Mouse (Mus musculus) bone marrow, adult 2 months (tissue): ENCODE results near the gene Rps6ka1. TPM values are rescaled to one million over a fixed set of nuclear protein-coding genes. Genes with fewer than 3 reads are reported as not detected.

Source experiments
- H3K27ac ChIP-seq: fragments of 200-500 bp; 2 replicates; pipeline ENCODE4 v1.5.1; 2012; ENCODE audit warnings: low read depth, mild to moderate bottlenecking, control low read depth, inconsistent platforms, low read length; ENCODE audit not compliant: control insufficient read depth, poor library complexity, insufficient read depth
- H3K4me1 ChIP-seq: fragments of 200-500 bp; 2 replicates; pipeline ENCODE4 v1.6.1; 2011; ENCODE audit warnings: low read length; ENCODE audit not compliant: control insufficient read depth, insufficient read depth
- H3K4me3 ChIP-seq: fragments of 200-500 bp; replicated peaks from 2 replicates; pipeline ENCODE3; 2011; ENCODE audit warnings: mild to moderate bottlenecking, low read depth, low read length, control low read depth; ENCODE audit not compliant: control insufficient read depth
- CTCF ChIP-seq: fragments of 200-500 bp; IDR thresholded peaks from 2 replicates; pipeline ENCODE4 v1.5.1; 2011; ENCODE audit warnings: low read length, control low read depth; ENCODE audit not compliant: control insufficient read depth, insufficient read depth
- POLR2A ChIP-seq: fragments of 200-500 bp; IDR thresholded peaks from 2 replicates; pipeline ENCODE4 v1.6.1; 2011; ENCODE audit warnings: low read depth, mild to moderate bottlenecking, control low read depth, low read length, borderline replicate concordance; ENCODE audit not compliant: control insufficient read depth
- WGBS: fragments of 180-500 bp; shearing (Covaris S2); methylation state at CpG from one replicate; pipeline ENCODE4 v1.1.7; 2018; 5-methylcytosine and 5-hydroxymethylcytosine counted together
- polyA plus RNA-seq: library from polyadenylated mRNA; stranded (reverse); fragments of >200 nt; gene quantifications from 2 replicates; pipeline ENCODE4 v1.2.4, GENCODE M21; 2011; ENCODE audit warnings: low replicate concordance; ENCODE audit not compliant: missing spikeins, insufficient read depth, insufficient read length

The Rps6ka1 gene
- polyA plus RNA-seq, 1 experiment, result 79.3 TPM

- no peak overlapping the region for H3K27ac ChIP-seq
- H3K4me1 ChIP-seq, result peaks cover 1% of the 10 kb centered on the region; the same call in 1 of the 2 replicates
- 38% methylated on average over 10 of the region's 10 CpGs for WGBS
- peak overlapping the region; percentile 20 for H3K4me3 ChIP-seq
- TF ChIP-seq CTCF, result no peak
- TF ChIP-seq POLR2A, result no peak
These were observed 1.6 kb downstream of the Rps6ka1 start for GRCm38 (mm10) chr4:133885991-133886501.

- TF ChIP-seq CTCF, result no peak
- TF ChIP-seq POLR2A, result no peak
- no peak overlapping the region for H3K27ac ChIP-seq
- H3K4me3 ChIP-seq, result no peak overlapping the region
- H3K4me1 ChIP-seq, result peaks cover 1% of the 10 kb centered on the region; the same call in 1 of the 2 replicates
- 83% methylated on average over 4 of the region's 4 CpGs for WGBS
These were observed 2.3 kb downstream of the Rps6ka1 start for GRCm38 (mm10) chr4:133885331-133885730.

GRCm38 (mm10) chr4:133884888-133885287 is 2.7 kb downstream of the Rps6ka1 start:
- 60% methylated on average over 3 of the region's 3 CpGs for WGBS
- no peak overlapping the region; the same call in 1 of the 2 replicates for H3K27ac ChIP-seq
- TF ChIP-seq CTCF (no peak), POLR2A (no peak)
- H3K4me1 ChIP-seq, result peaks cover 1% of the 10 kb centered on the region; the same call in 1 of the 2 replicates
- no peak overlapping the region for H3K4me3 ChIP-seq

GRCm38 (mm10) chr4:133884127-133884753 is 3.4 kb downstream of the Rps6ka1 start:
- WGBS, result 58% methylated on average over 8 of the region's 8 CpGs
- no peak for TF ChIP-seq POLR2A
- TF ChIP-seq CTCF, result no peak
- Histone ChIP-seq H3K27ac (no peak overlapping the region), H3K4me3 (no peak overlapping the region), H3K4me1 (peaks cover 1% of the 10 kb centered on the region; the same call in 1 of the 2 replicates)

- 82% methylated on average over 3 of the region's 3 CpGs for WGBS
- Histone ChIP-seq H3K4me3 (no peak overlapping the region), H3K27ac (no peak overlapping the region), H3K4me1 (peaks cover 4% of the 10 kb centered on the region; the same call in 1 of the 2 replicates)
- TF ChIP-seq CTCF, result no peak
- no peak for TF ChIP-seq POLR2A
These were observed 5.7 kb downstream of the Rps6ka1 start for GRCm38 (mm10) chr4:133881851-133882250.

GRCm38 (mm10) chr4:133881399-133881798 is 6.2 kb downstream of the Rps6ka1 start:
- 81% methylated on average over 4 of the region's 4 CpGs for WGBS
- TF ChIP-seq CTCF (no peak), POLR2A (no peak)
- Histone ChIP-seq H3K4me3 (no peak overlapping the region), H3K4me1 (peaks cover 4% of the 10 kb centered on the region; the same call in 1 of the 2 replicates), H3K27ac (no peak overlapping the region)

- no peak overlapping the region for H3K4me3 ChIP-seq
- TF ChIP-seq CTCF (no peak), POLR2A (no peak)
- H3K27ac ChIP-seq, result no peak overlapping the region
- 50% methylated on average over 12 of the region's 12 CpGs for WGBS
- peaks cover 6% of the 10 kb centered on the region; the same call in 1 of the 2 replicates for H3K4me1 ChIP-seq
These were observed 8.3 kb downstream of the Rps6ka1 start for GRCm38 (mm10) chr4:133879145-133879902.
